Mouse (Mus musculus) heart, embryonic 16.5 days (tissue): ENCODE measurements around the gene Cdh23. TPM values are rescaled to one million over a fixed set of nuclear protein-coding genes. Genes with fewer than 3 reads are reported as not detected.

Source experiments
- ATAC-seq: fragments of 200-750 bp; cut with Nextera tagmentation; replicated peaks from 2 replicates; pipeline ENCODE4 v1.8.0; 2017; ENCODE audit warnings: moderate number of reproducible peaks; ENCODE audit not compliant: insufficient read depth, low FRiP score; ENCODE audit errors: extremely low read depth
- H3K27ac ChIP-seq: fragments of 300-500 bp; sonication (generic); 2 replicates; pipeline ENCODE4 v1.5.1; 2014; ENCODE audit warnings: mild to moderate bottlenecking, low read length, control low read depth, moderate library complexity
- H3K27me3 ChIP-seq: fragments of 300-500 bp; sonication (generic); 2 replicates; pipeline ENCODE4 v1.6.1; 2014; ENCODE audit warnings: low read length, mixed read lengths; ENCODE audit not compliant: control insufficient read depth, insufficient read depth
- H3K36me3 ChIP-seq: fragments of 300-500 bp; sonication (generic); 2 replicates; pipeline ENCODE4 v1.6.1; 2014; ENCODE audit not compliant: control insufficient read depth, insufficient read depth
- H3K4me1 ChIP-seq: fragments of 300-500 bp; sonication (generic); 2 replicates; pipeline ENCODE4 v1.6.1; 2014; ENCODE audit warnings: low read length, mixed read lengths; ENCODE audit not compliant: control insufficient read depth, insufficient read depth
- H3K4me2 ChIP-seq: fragments of 300-500 bp; sonication (generic); 2 replicates; pipeline ENCODE4 v1.6.1; 2014; ENCODE audit warnings: low read depth, mild to moderate bottlenecking, control low read depth, low read length
- H3K4me3 ChIP-seq: fragments of 300-500 bp; sonication (generic); 2 replicates; pipeline ENCODE4 v1.5.1; 2014; ENCODE audit warnings: mild to moderate bottlenecking, control low read depth, low read length
- H3K9ac ChIP-seq: fragments of 300-500 bp; sonication (generic); 2 replicates; pipeline ENCODE4 v1.6.1; 2014; ENCODE audit warnings: low read length, control low read depth
- H3K9me3 ChIP-seq: fragments of 300-500 bp; sonication (generic); replicated peaks from 2 replicates; pipeline ENCODE4 v1.6.1; 2016; ENCODE audit warnings: low read length; ENCODE audit not compliant: control insufficient read depth
- WGBS: fragments of 180-500 bp; shearing (Covaris S2); extraction: QIAGEN DNeasy Blood & Tissue Kit; methylation state at CpG from one replicate; pipeline ENCODE4 v1.1.7; 2014; 5-methylcytosine and 5-hydroxymethylcytosine counted together
- polyA plus RNA-seq: library from polyadenylated mRNA; unstranded; fragments of >200 nt; fragmentation: Nextera tagmentation; extraction: Ambion mirVana; gene quantifications from 2 replicates; pipeline ENCODE4 v1.2.1, GENCODE M21; 2015

Gene Cdh23
- polyA plus RNA-seq, 1 experiment from 2014 or later = 1.3 TPM

DNA sequence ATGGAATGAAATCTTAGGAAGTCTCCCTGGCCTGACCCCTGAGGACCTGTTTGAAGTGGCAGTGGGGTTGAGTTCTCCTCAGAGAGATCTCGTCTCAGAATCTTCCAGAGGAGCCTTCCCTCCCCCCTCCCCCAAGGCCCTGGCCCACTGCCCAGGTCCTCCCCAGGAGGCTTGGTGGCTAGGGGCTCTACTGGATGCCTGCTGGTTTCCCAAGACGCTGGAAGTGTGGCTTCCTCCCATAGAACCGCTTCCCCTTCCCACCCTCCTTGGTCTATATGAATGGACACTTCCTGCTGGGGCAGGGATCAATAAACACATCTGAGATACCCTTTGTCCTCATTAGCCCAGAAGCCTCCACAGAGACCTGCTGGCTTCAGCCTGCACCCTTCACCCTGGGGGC is 345.0 kb downstream of the Cdh23 start:
- Histone ChIP-seq H3K36me3 (no peaks in the 10 kb centered on the region), H3K9ac (0 out of 2 replicates have a peak overlapping the region, but pooled peaks have one; percentile 10), H3K9me3 (no peaks in the 10 kb centered on the region), H3K4me1 (peaks cover 26% of the 10 kb centered on the region), H3K27me3 (no peaks in the 10 kb centered on the region), H3K4me3 (no peak overlapping the region), H3K4me2 (peak overlapping the region; percentile 41), H3K27ac (peak overlapping the region; percentile 80)
- 25% methylated on average over 3 of the region's 3 CpGs for WGBS
- 0 out of 2 replicates have a peak, but pooled peaks have one; percentile 2 for ATAC-seq

GRCm38 (mm10) chr10:60350805-60351167 is 345.5 kb downstream of the Cdh23 start:
- no peak; the same call in 1 of the 2 replicates for ATAC-seq

DNA sequence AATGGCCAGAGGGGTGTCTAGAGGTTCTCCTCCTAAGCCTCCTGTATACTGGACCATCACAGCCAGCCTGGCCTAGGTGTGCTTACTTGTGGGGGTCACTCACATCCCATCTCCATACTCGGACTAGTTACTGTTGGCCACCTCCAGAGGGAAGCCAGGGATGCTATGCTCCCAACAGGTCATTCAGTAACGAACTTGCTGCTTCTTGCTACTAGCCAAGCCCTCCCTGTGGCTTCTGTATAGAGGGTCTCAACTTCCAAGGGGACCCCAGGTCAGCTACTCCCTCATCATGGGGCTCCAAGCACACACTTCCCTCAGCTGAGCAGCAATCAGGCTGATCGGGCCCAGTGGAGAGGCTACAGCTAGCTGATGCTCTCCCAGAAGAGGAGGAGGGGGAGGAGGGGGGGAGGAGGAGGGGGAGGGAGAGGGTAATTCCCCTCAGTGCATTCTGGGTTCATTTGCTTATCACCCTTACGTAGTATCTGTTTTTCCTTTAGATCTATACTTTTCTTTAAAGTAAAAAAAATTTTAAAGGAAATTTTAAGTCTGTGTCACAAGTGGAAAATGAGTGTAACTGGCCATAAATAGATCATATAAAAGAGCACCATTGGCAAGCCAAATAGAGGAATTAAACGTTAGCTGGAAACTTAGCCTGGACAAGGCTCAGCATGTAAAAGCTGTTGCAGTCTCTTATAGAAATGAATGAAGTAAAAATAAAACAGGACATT is 346.0 kb downstream of the Cdh23 start:
- peak overlapping the region; percentile 41 for H3K4me2 ChIP-seq
- H3K4me3 ChIP-seq = peak overlapping the region; percentile 41
- ATAC-seq = no peak
- 42% methylated on average over 5 of the region's 5 CpGs for WGBS
- no peaks in the 10 kb centered on the region for H3K27me3 ChIP-seq
- H3K36me3 ChIP-seq = no peaks in the 10 kb centered on the region
- no peak overlapping the region for H3K9ac ChIP-seq
- H3K4me1 ChIP-seq = peaks cover 28% of the 10 kb centered on the region
- H3K9me3 ChIP-seq = no peaks in the 10 kb centered on the region
- H3K27ac ChIP-seq = peak overlapping the region; percentile 61

More at GRCm38 (mm10) chr10:60350805-60351167, 345.5 kb downstream of the Cdh23 start:
- Histone ChIP-seq H3K27ac (peak overlapping the region; percentile 80), H3K4me1 (peaks cover 28% of the 10 kb centered on the region), H3K27me3 (no peaks in the 10 kb centered on the region), H3K4me3 (peak overlapping the region; percentile 41), H3K4me2 (peak overlapping the region; percentile 41), H3K36me3 (no peaks in the 10 kb centered on the region), H3K9ac (no peak overlapping the region), H3K9me3 (no peaks in the 10 kb centered on the region)
- 22% methylated on average over 3 of the region's 3 CpGs for WGBS

GRCm38 (mm10) chr10:60349644-60350043 is 346.6 kb downstream of the Cdh23 start:
- no peak overlapping the region for H3K4me3 ChIP-seq
- ATAC-seq = no peak
- H3K27ac ChIP-seq = peak overlapping the region; percentile 61
- no peaks in the 10 kb centered on the region for H3K36me3 ChIP-seq
- peak overlapping the region; percentile 54; the same call in 1 of the 2 replicates for H3K4me2 ChIP-seq
- H3K4me1 ChIP-seq = peaks cover 28% of the 10 kb centered on the region
- WGBS = 83% methylated on average over 5 of the region's 5 CpGs
- no peaks in the 10 kb centered on the region for H3K9me3 ChIP-seq
- no peak overlapping the region for H3K9ac ChIP-seq
- H3K27me3 ChIP-seq = no peaks in the 10 kb centered on the region

GRCm38 (mm10) chr10:60349056-60349455 is 347.2 kb downstream of the Cdh23 start:
- no peak for ATAC-seq
- Histone ChIP-seq H3K9ac (no peak overlapping the region), H3K4me2 (peak overlapping the region; percentile 54), H3K9me3 (no peaks in the 10 kb centered on the region), H3K4me1 (peaks cover 28% of the 10 kb centered on the region), H3K4me3 (no peak overlapping the region), H3K27ac (no peak overlapping the region; the same call in 1 of the 2 replicates), H3K36me3 (no peaks in the 10 kb centered on the region), H3K27me3 (no peaks in the 10 kb centered on the region)
- 47% methylated on average over 6 of the region's 6 CpGs for WGBS

DNA sequence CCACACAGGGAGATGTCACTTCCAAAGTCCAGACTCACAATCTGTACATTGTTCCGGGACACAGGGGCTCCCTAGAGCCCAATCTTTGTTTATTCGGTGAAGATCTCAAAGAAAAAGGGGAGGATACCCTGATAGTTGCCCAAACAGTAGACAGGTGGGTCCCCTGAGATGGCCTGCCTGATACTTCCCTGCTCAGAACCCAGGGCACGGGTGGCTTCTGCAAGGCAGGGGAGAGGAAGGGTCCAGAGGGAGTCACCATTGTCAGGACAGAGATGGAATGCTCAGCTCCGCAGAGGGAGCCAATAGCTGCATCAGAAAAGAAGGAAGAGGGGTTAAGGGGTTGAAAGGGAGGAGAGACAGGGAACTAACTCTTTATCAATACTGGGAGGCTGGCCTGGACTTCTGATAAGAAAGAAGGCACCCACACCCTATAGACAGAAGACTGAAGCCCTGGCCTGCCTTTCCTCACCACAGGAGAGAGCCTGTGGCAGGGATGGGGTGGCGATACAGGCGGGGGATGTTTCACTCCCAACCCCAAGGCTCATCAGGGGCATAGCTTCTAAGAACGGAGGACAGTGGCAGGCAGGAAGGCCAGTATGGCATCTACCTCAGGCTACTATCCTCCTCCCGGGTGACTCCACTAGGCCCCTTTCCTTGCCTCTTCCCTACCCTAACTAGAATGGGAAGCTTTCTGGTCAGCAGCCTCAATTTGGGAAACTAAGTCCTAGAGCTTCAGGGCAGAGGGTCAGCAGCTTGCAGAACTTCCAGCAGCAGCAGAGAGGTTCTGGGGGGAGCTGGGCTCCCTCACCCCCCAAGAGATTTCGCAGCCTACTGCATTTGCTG is 348.3 kb downstream of the Cdh23 start:
- H3K9me3 ChIP-seq = no peaks in the 10 kb centered on the region
- no peaks in the 10 kb centered on the region for H3K27me3 ChIP-seq
- peak overlapping the region; percentile 12; the same call in 1 of the 2 replicates for H3K9ac ChIP-seq
- peak overlapping the region; percentile 10; the same call in 1 of the 2 replicates for H3K27ac ChIP-seq
- no peak for ATAC-seq
- peaks cover 25% of the 10 kb centered on the region for H3K4me1 ChIP-seq
- peak overlapping the region; percentile 51 for H3K4me3 ChIP-seq
- H3K36me3 ChIP-seq = no peaks in the 10 kb centered on the region
- 49% methylated on average over 9 of the region's 9 CpGs for WGBS
- H3K4me2 ChIP-seq = peak overlapping the region; percentile 54

GRCm38 (mm10) chr10:60346701-60347405 is 349.4 kb downstream of the Cdh23 start, which contains the start of gene Vsir:
TSS of gene Vsir (plus strand) at chr10:60346851.
- WGBS = under 1% methylated on average over 37 of the region's 37 CpGs
- Histone ChIP-seq H3K27me3 (no peaks in the 10 kb centered on the region), H3K4me2 (peak within 1 kb of the TSS; percentile 54), H3K4me1 (peaks cover 18% of the 10 kb centered on the region), H3K36me3 (no peaks in the 10 kb centered on the region), H3K9ac (peak within 1 kb of the TSS; percentile 64), H3K4me3 (peak within 1 kb of the TSS; percentile 51), H3K9me3 (no peaks in the 10 kb centered on the region), H3K27ac (peak within 1 kb of the TSS; percentile 63)
- ATAC-seq = peak; percentile 69

DNA sequence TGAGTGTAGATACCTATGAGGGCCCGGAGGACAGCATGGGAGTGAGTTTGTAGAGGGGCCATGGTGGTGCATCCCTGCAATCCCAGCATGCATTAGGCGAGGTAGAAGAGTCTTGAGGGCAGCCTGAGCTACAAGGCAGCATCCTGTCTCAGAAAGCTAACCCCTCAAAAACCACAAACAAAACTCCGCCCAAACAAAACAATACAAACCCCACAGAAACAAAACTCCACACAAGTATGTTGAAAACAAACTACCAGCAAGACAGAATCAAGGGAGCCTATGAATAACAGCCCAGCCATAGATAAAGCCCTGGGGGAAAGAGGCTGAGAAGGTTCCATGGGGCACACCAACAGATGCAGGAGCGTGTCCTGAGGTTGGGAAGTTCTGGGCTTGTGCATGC is 350.2 kb downstream of the Cdh23 start:
- H3K9me3 ChIP-seq = no peaks in the 10 kb centered on the region
- peaks cover 12% of the 10 kb centered on the region for H3K4me1 ChIP-seq
- H3K4me2 ChIP-seq = peak overlapping the region; percentile 54
- no peak overlapping the region for H3K27ac ChIP-seq
- no peak overlapping the region for H3K4me3 ChIP-seq
- WGBS = 77% methylated on average over 4 of the region's 4 CpGs
- no peak overlapping the region for H3K9ac ChIP-seq
- no peaks in the 10 kb centered on the region for H3K36me3 ChIP-seq
- ATAC-seq = no peak
- no peaks in the 10 kb centered on the region for H3K27me3 ChIP-seq
